Mouse (Mus musculus) erythroid progenitor cell, adult 5-6 weeks (primary cell): ENCODE measurements around the gene Ing3. TPM values are rescaled to one million over a fixed set of nuclear protein-coding genes. Genes with fewer than 3 reads are reported as not detected.
A peak's percentile ranks its signal among the peaks of the same experiment; 100 is the strongest.

Experiments
- ATAC-seq: replicated peaks from 2 replicates; pipeline ENCODE4 v1.8.0; 2016; ENCODE audit warnings: moderate number of reproducible peaks, mild to moderate bottlenecking, moderate TSS enrichment, inconsistent platforms; ENCODE audit not compliant: poor library complexity, low FRiP score, severe bottlenecking
- total RNA-seq, 2 experiments: library from RNA; stranded (forward) in 1 of 2; stranded (reverse) in 1 of 2; fragments of 150-400 nt in 1 of 2; fragments of 186-747, 209-891 nt in 1 of 2; gene quantifications; 2 replicates each; pipeline versions ENCODE4 v1.2.3 to v1.2.4; 2015 to 2017; ENCODE audit warnings: low replicate concordance in 2 of 2

Gene Ing3
- total RNA-seq, 2 experiments from 2014 or later: 4.2 to 21.0 TPM

DNA sequence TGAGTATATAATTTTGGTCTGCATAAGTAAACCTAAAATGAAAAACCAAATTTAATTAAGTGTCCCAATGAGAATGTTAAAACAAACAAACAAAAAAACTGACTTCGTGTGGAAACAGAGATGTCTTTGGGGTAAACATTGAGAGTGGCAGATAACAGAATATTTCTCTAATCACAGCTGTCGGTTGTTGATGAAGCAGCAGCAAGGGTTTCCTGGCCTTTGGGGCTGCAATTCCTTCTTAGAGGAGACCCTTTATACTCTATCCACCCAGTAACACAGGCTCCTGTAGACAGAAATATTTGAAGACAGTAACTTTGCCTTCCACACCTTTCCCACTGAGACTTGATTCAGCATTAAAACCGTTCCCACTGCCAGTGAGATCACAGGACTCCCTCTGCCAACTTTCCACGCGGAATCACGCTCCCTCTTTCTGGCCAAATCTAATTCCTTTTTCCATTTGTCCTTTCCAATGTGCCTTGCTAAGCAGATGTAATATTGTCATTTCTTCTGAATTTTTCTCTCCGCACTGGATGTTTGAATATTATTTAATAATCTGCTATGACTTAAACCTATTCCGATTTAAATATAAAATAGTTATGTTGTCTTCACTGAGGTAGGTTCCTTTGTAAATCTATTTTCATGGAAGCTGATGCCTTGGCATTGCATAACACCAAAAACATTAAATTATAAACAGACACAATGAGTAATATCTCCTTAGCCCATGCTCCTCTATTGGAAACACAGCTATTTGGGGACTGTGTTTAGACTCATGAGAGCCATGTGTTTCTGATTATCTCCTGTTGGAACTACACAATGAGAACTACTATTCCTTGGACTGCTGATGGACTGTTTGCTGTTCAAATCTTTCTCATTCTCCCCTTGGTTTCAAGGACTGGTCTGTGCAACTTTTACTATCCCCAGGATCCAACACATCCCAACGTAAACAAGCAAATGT lies 41.1 kb downstream of the Ing3 start:
- ATAC-seq: no peak

- no peak for ATAC-seq
Measured at GRCm38 (mm10) chr6:21991151-21991550, 41.8 kb downstream of the Ing3 start.

- no peak for ATAC-seq
Measured at GRCm38 (mm10) chr6:21993070-21993469, 43.7 kb downstream of the Ing3 start.

GRCm38 (mm10) chr6:21998131-21998530 lies 48.8 kb downstream of the Ing3 start:
- ATAC-seq: no peak

DNA sequence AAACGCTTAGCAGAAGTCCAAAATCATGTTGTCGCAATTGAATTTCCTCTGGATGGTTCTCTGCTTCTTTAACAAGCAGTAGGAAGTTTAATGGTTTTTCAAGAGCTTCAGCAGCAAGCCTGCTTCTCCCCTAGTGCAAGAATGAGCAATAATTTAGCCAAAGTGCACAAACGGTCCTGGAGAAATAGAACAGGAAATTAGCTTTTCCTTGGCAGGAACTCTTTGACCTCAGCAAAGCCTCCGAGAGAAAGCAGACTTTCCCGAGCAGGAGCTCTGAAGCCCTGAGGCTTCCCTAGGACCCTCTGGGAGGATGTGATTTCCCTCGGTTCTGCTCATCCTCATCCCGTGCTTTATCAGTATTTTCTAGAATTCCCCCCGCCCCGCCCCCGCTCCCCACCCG lies 49.7 kb downstream of the Ing3 start:
- ATAC-seq: no peak

DNA sequence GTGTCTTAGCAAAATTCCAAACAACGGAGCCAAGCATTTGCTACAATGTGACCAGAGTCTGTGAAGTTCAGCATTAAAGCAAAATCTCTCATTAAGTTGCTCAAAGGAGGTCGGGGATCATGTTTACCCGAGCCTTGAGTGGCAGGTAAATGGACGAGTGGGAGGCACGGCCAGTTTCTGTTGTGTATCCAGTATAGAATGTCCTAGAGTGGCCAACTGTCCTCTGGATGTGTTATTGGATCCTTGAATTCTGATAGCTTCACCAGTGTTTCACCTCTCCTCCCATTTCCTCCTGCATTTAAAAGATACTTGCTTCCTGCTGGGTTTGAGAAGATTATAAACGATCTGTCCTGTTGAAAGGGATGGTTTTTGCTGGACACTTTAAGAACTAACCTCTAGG lies 50.7 kb downstream of the Ing3 start:
- no peak for ATAC-seq

GRCm38 (mm10) chr6:22000881-22001280 lies 51.5 kb downstream of the Ing3 start:
- no peak for ATAC-seq

- ATAC-seq: no peak
Measured at GRCm38 (mm10) chr6:22001284-22001916, 52.0 kb downstream of the Ing3 start.

DNA sequence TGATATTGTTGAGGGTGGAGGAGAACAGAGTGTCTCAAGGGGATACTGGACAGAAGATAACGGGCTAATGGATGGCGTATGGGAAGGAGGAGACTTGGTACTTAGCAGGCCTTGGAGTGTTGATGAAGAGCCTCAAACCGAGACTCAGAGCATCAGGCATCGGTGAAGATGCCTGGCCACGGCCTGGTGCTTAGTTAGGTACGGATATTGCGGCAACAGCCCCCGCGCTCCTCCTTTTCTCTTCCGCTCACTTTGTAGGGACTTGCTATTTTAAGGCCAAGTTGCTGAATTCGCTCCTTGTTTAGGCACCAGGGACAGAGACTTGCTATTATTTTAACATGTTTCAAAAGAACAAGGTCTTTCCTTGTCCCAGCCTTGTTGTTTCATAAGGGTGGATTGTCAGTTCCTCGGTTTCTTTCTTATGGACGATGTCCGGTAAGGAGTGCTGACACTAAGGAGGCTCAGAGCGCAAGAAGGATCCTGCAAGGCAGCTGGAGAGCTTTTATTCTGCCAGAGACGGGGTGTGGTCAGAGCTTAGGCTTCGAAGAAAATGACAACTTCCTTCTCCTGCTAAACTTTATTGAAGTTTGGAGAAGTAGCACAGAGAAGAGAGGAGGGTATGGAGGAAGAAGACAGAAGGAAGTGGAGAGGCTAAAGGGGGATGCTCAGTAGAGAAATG lies 53.3 kb downstream of the Ing3 start:
- no peak for ATAC-seq

DNA sequence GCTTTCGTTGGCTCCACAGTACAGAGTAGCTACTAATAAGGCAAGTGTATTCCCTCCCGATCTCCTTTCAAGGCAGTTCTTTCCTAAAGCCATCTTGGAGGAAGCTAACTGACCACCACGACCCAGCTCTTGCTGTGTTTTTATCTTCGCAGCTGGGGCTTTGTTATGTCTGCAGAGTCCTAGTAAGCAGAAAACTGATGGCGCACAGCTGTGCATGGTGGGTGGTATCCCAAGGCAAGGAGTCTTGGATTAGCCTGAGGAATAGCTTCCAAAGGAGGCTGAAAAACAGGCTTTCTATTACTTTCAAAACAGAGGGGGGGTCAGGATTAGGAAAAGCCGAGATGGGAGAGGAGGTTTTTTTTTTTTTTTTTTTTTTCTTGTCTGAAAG lies 53.8 kb downstream of the Ing3 start:
- no peak for ATAC-seq

DNA sequence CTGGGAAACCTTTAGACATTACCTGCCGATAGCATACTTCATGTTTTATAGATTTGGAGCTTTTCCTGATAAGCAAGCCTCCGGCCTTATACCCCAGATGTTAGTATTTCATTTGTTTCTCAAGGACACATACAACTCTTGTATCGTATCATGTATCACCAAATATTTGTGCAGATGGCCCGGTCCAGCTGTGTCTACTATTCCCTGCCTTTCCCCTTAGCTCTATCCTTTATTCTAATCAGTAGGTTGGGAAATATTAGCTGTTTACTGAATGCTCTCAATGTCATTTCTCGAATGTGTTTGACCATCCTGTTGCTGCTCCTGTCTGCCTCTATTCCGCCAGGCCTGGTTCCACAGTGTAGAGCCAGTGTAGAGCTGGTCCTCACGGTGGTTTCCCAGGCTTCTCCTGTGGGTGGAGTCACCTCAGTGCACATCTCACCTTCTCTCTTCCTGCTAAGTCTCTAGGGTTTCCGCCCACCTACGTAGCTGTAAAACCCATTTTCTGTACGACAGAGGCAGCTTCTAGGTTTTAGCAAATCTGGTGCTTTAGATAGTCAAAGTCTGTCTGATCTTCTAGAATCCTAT lies 54.7 kb downstream of the Ing3 start:
- no peak for ATAC-seq

- no peak for ATAC-seq
Measured at GRCm38 (mm10) chr6:22008346-22008745, 59.0 kb downstream of the Ing3 start.

GRCm38 (mm10) chr6:22010258-22010657 lies 60.9 kb downstream of the Ing3 start:
- ATAC-seq: no peak

DNA sequence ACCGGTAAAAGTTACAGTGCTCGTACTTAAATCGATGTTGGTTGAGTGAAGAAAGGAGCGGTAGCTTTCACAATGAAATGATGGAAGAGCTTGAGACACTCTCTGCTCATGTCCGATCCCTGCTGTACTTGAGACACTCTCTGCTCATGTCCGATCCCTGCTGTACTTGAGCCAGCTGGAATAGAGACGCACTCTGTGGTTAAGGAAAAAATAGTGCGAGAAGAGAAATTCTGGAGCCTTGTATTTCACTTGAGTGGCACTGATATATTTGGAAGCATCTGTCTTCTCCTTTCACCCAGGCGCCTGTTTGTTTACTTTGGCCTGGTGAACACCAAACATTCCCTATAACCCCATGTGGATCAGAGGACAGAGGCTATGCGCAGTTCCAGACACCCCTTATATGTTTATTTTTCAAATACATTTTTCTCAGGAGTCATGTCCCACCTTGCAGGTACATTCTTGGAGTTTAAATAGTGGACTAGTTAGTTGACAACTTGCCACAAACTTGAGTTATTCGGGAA lies 61.5 kb downstream of the Ing3 start:
- no peak for ATAC-seq

GRCm38 (mm10) chr6:22011546-22011945 lies 62.2 kb downstream of the Ing3 start:
- ATAC-seq: no peak

- ATAC-seq: no peak
Measured at GRCm38 (mm10) chr6:22012099-22012498, 62.7 kb downstream of the Ing3 start.

DNA sequence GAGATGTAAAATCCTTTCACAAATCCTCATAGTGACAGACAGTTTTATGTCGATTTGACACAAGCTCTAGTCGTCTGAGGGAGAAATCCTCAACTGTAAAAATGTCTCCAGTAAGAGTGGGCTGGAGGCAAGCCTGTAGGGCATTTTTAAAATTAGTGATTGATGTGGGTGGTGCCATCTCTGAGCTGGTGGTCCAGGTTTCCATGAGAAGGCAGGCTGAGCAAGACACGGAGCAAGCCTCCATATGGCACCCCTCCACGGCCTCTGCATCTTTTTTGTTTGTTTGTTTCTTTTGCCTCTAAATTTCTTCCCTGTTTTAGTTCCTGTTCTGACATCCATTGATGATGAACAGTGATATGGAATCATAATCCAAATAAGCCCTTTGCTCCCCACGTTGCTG lies 63.1 kb downstream of the Ing3 start:
- no peak for ATAC-seq

GRCm38 (mm10) chr6:22013394-22013793 lies 64.0 kb downstream of the Ing3 start:
- no peak for ATAC-seq

- ATAC-seq: 0 out of 2 replicates have a peak, but pooled peaks have one; percentile 30
Measured at GRCm38 (mm10) chr6:22014291-22014911, 65.0 kb downstream of the Ing3 start.

GRCm38 (mm10) chr6:22017631-22018030 lies 68.3 kb downstream of the Ing3 start:
- ATAC-seq: no peak
